Mouse (Mus musculus): ENCODE results near the gene Klk1b9. TPM values are rescaled to one million over a fixed set of nuclear protein-coding genes. Genes with fewer than 3 reads are reported as not detected.

Klk1b9 gene
- not detected for total RNA-seq (2023)

DNA sequence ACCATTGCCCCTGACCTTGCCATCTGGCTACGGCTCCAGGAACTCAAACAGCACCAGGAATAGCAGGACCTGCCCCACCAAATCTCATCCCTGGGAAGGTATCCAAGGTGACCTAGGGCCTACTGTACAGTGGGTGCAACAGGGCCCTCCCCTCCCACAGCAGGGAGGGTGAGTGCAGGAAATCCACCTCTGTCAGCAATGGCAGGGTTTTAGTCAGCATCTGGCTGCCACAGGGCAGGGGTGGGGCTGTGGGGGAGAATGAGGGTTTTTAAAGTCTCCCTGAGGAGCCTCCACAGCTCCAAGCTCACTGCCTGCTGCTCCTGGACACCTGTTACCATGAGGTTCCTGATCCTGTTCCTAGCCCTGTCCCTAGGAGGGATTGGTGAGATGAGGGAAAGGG is at the start of gene Klk1b9:
TSS of gene Klk1b9 (plus strand) at position 301 of the 400 bp plus-strand sequence.

DNA sequence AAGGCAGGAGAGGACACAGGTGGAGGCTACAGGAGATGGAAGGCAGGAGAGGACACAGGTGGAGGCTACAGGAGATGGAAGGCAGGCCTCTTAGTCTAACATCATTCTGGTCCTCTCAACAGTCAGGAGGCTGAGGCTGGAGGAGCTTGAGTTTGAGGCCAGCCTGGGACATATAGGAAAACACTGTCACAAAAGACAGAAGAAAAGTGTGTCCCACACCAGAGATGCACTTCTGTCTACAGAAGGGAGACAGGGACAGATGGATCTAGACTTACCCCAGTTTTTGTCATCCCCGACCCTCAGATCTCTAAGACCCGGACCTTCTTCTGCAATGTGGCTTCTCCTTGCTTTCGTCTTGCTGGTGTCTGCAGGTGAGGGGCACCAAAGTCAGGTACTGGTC is 42.4 kb upstream of the Klk1b9 start, which contains the start of gene Klk15:
TSS of gene Klk15 (plus strand) at position 301 of the 400 bp plus-strand sequence.

DNA sequence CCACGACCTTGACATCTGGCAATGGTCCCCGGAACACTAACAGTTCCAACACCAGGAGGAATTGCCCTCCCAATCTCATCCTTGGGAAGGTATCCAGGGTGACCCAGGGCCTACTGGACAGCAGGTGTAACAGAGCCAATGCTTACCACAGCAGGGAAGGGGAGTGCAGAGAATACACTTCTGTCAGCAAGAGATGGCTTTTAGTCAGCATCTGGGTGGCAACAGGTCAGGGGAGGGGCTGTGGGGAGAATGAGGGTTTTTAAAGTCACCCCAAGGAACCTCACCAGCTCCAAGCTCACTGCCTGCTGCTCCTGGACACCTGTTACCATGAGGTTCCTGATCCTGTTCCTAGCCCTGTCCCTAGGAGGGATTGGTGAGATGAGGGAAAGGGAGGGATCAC is 25.5 kb upstream of the Klk1b9 start, which contains the start of gene Klk1b8:
TSS of gene Klk1b8 (plus strand) at position 301 of the 400 bp plus-strand sequence.

DNA sequence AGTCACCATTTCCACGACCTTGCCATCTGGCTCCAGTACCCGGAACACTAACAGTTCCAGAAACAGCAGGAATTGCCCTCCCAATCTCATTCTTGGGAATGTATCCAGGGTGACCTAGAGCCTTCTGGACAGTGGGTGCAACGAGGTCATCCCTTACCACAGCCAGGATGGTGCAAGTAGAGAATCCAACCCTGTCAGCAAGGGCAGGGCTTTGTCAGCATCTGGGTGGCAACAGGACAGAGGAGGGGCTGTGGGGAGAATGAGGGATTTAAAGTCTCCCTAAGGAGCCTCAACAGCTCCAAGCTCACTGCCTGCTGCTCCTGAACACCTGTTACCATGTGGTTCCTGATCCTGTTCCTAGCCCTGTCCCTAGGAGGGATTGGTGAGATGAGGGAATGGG is 9.4 kb upstream of the Klk1b9 start, which contains the start of gene Klk1b1:
TSS of gene Klk1b1 (plus strand) at position 301 of the 400 bp plus-strand sequence.

DNA sequence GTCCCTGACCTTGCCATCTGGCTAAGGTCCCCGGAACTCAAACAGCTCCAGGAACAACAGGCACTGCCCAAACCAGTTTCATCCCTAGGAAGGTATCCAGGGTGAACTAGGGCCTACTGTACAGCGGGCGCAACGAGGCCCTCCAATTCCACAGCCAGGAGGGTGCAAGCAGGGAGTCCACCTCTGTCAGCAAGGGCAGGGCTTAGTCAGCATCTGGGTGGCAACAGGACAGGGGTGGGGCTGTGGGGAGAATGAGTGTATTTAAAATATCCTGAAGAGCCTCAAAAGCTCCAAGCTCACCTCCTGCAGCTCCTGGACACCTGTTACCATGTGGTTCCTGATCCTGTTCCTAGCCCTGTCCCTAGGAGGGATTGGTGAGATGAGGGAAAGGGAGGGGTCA is 19.7 kb downstream of the Klk1b9 start, which contains the start of gene Klk1b11:
TSS of gene Klk1b11 (plus strand) at position 301 of the 400 bp plus-strand sequence.

DNA sequence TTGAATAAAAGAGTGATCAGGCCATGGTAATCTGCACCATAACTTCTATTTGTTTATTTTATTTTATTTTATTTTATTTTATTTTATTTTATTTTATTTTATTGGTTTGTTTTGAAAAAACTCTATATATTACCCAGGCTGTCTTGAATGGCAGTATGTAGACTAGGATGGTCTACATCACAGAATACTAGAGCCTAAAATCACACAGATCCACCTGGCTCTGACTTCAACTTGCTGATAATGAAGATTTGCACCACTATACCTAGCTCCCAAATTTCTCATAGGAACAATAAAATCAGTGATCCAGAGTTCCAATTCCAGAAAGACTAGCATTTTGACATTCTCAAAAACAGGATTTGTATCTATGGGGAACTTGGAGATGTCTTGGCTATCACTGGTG is 36.0 kb downstream of the Klk1b9 start, which contains the start of gene Klk1b26:
TSS of gene Klk1b26 (plus strand) at position 301 of the 400 bp plus-strand sequence.

Other genes starting within 250 kb of the Klk1b9 start
- not detected for gene Klk12, start 207.2 kb upstream of the Klk1b9 start, total RNA-seq (2023)
- gene Klk11, start 201.5 kb upstream of the Klk1b9 start, total RNA-seq (2023) = not detected
- not detected for gene Klk10, start 195.0 kb upstream of the Klk1b9 start, total RNA-seq (2023)
- gene Klk9, start 184.2 kb upstream of the Klk1b9 start, total RNA-seq (2023) = not detected
- gene Klk8, start 178.5 kb upstream of the Klk1b9 start, total RNA-seq (2023) = 92.4 TPM
- gene Klk7, start 164.8 kb upstream of the Klk1b9 start, total RNA-seq (2023) = not detected
- gene Klk6, start 151.6 kb upstream of the Klk1b9 start, total RNA-seq (2023) = not detected
- not detected for gene Klk5, start 134.1 kb upstream of the Klk1b9 start, total RNA-seq (2023)
- gene Klk4, start 94.9 kb upstream of the Klk1b9 start, total RNA-seq (2023) = not detected
- not detected for gene Klk15, start 42.3 kb upstream of the Klk1b9 start, total RNA-seq (2023)
- gene Klk1b8, start 25.4 kb upstream of the Klk1b9 start, total RNA-seq (2023) = not detected
- gene Klk1b1, start 9.3 kb upstream of the Klk1b9 start, total RNA-seq (2023) = not detected
- not detected for gene Klk1b11, start 19.8 kb downstream of the Klk1b9 start, total RNA-seq (2023)
- gene Klk1b26, start 36.1 kb downstream of the Klk1b9 start, total RNA-seq (2023) = not detected
- gene Klk1b27, start 76.2 kb downstream of the Klk1b9 start, total RNA-seq (2023) = not detected
- gene Klk1b21, start 126.3 kb downstream of the Klk1b9 start, total RNA-seq (2023) = not detected
- gene Klk1b22, start 136.6 kb downstream of the Klk1b9 start, total RNA-seq (2023) = not detected
- gene Klk1b16, start 160.7 kb downstream of the Klk1b9 start, total RNA-seq (2023) = not detected
- gene Klk1b24, start 212.2 kb downstream of the Klk1b9 start, total RNA-seq (2023) = not detected
- not detected for gene Klk1b3, start 222.1 kb downstream of the Klk1b9 start, total RNA-seq (2023)
- not detected for gene Klk1b4, start 231.4 kb downstream of the Klk1b9 start, total RNA-seq (2023)
- gene Klk1b5, start 239.9 kb downstream of the Klk1b9 start, total RNA-seq (2023) = not detected
- 0.82 TPM for gene Klk1, start 249.3 kb downstream of the Klk1b9 start, total RNA-seq (2023)

Data from CD4-positive naive resting alpha-beta T cell, adult 76 days (primary cell).